Mouse (Mus musculus) frontal cortex, postnatal 25 days (tissue): ENCODE results near the gene Olfr356.

Experiments
- DNase-seq, 2 experiments: peaks; one replicate each; pipeline ENCODE4 v3.0.0; 2022; ENCODE audit warnings: low spot score in 2 of 2

Gene Olfr356

GRCm38 (mm10) chr2:36936821-36937220 lies at the start of gene Olfr356:
Olfr356 (plus strand) TSS chr2:36937121.
- no peak for DNase-seq

GRCm38 (mm10) chr2:36892836-36893235 lies 44.1 kb upstream of the Olfr356 start, which contains the start of gene Olfr353:
Olfr353 (minus strand) TSS chr2:36892936.
- DNase-seq: no peak

DNA sequence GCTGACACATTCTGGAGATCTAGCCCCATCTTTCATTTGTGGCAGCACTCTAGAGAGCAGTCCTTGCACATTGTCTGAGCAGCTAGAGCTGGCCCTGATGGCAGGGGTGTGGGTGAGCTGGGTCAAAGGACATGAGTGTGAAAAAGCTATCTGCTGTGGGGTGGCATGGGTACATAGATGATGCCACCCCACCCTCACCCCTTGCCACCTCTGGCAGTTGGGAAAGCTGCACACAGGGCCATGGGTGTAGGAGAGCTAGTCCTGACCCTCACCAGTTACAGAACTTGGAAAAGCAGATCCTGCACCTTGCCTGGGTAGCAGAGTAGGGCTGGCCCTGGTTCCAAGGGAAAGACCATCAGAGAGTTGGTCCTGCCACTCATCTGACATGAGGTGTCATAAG lies 39.8 kb upstream of the Olfr356 start:
- no peak for DNase-seq

- no peak for DNase-seq
These were observed 31.5 kb upstream of the Olfr356 start, which contains the start of gene Olfr354 for GRCm38 (mm10) chr2:36905380-36905779. Olfr354 (plus strand) TSS chr2:36905680.

DNA sequence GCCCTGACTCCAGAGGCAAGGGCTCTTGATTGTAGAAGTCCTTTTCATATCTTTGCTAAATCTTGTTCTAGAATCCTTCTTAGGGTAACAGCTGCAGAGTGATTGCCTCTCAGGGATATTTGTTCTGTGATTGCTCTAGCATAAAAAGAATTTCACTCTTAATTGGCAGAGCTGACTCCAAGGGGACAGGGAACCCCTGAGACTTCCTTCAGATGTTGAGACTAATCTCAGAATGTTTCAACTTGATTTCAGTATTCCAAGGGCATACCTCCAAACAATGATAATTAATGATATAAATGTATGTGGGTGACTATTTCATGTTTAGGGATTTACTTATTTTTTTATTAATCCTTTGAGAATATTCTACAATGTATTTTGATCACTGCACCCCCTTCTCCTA lies 8.1 kb upstream of the Olfr356 start, which contains the start of gene Olfr355:
Gene Olfr355, minus strand, starts transcription at position 101 of the 400 bp plus-strand sequence.
- DNase-seq: no peak
